Mouse (Mus musculus): Measurements from ENCODE around the gene Cadps2. TPM values are rescaled to one million over a fixed set of nuclear protein-coding genes. Genes with fewer than 3 reads are reported as not detected.

The Cadps2 gene
- polyA plus RNA-seq, 1 experiment from 2014 or later, result 4.3 TPM

- H3K4me3 ChIP-seq (ENCODE audit: low read depth, low read length), result no peak overlapping the region
- H3K36me3 ChIP-seq (ENCODE audit: control insufficient read depth, insufficient read depth, low read length), result no peaks in the 10 kb centered on the region
- H3K27me3 ChIP-seq (replicated peaks; ENCODE audit: control insufficient read depth, insufficient read depth, low read length), result no peaks in the 10 kb centered on the region
- no peak overlapping the region for H3K9ac ChIP-seq (ENCODE audit: low read length)
- ATAC-seq, result no peak
- WGBS, result 76% methylated on average over 2 of the region's 2 CpGs
- H3K4me2 ChIP-seq (ENCODE audit: low read length), result no peak overlapping the region
- no peak for DNase-seq (ENCODE audit: low spot score)
- no peaks in the 10 kb centered on the region for H3K4me1 ChIP-seq (ENCODE audit: control insufficient read depth, insufficient read depth, low read length)
- no peak overlapping the region for H3K27ac ChIP-seq (ENCODE audit: low read depth, low read length)
- H3K9me3 ChIP-seq (replicated peaks; ENCODE audit: control insufficient read depth, low read length), result no peaks in the 10 kb centered on the region
Observed at GRCm38 (mm10) chr6:23489046-23489445, 350.2 kb downstream of the Cadps2 start.

GRCm38 (mm10) chr6:23472686-23473085, 366.5 kb downstream of the Cadps2 start:
- 60% methylated on average over 2 of the region's 2 CpGs for whole genome bisulfite sequencing
- H3K27me3 ChIP-seq (replicated peaks; ENCODE audit: control insufficient read depth, insufficient read depth, low read length), result no peaks in the 10 kb centered on the region
- no peaks in the 10 kb centered on the region for H3K9me3 ChIP-seq (replicated peaks; ENCODE audit: control insufficient read depth, low read length)
- H3K4me1 ChIP-seq (ENCODE audit: control insufficient read depth, insufficient read depth, low read length), result no peaks in the 10 kb centered on the region
- no peak overlapping the region for H3K4me3 ChIP-seq (ENCODE audit: low read depth, low read length)
- no peak overlapping the region for H3K4me2 ChIP-seq (ENCODE audit: low read length)
- no peaks in the 10 kb centered on the region for H3K36me3 ChIP-seq (ENCODE audit: control insufficient read depth, insufficient read depth, low read length)
- no peak overlapping the region for H3K9ac ChIP-seq (ENCODE audit: low read length)
- DNase-seq (ENCODE audit: low spot score) (peak; percentile 37), ATAC-seq (0 out of 2 replicates have a peak, but pooled peaks have one; percentile 29)
- H3K27ac ChIP-seq (ENCODE audit: low read depth, low read length), result no peak overlapping the region

- Histone ChIP-seq H3K36me3 (ENCODE audit: control insufficient read depth, insufficient read depth, low read length) (no peaks in the 10 kb centered on the region), H3K4me1 (ENCODE audit: control insufficient read depth, insufficient read depth, low read length) (no peaks in the 10 kb centered on the region), H3K9ac (ENCODE audit: low read length) (no peak overlapping the region), H3K9me3 (replicated peaks; ENCODE audit: control insufficient read depth, low read length) (no peaks in the 10 kb centered on the region), H3K27ac (ENCODE audit: low read depth, low read length) (no peak overlapping the region), H3K27me3 (replicated peaks; ENCODE audit: control insufficient read depth, insufficient read depth, low read length) (no peaks in the 10 kb centered on the region), H3K4me2 (ENCODE audit: low read length) (no peak overlapping the region), H3K4me3 (ENCODE audit: low read depth, low read length) (no peak overlapping the region)
- ATAC-seq (no peak), DNase-seq (ENCODE audit: low spot score) (no peak)
- WGBS, result 57% methylated on average over 2 of the region's 2 CpGs
Observed at GRCm38 (mm10) chr6:23471830-23472229, 367.4 kb downstream of the Cadps2 start.

- DNase-seq (ENCODE audit: low spot score), result peak; percentile 57
- Histone ChIP-seq H3K27ac (ENCODE audit: low read depth, low read length) (no peak overlapping the region), H3K27me3 (replicated peaks; ENCODE audit: control insufficient read depth, insufficient read depth, low read length) (no peaks in the 10 kb centered on the region), H3K9me3 (replicated peaks; ENCODE audit: control insufficient read depth, low read length) (no peaks in the 10 kb centered on the region), H3K4me1 (ENCODE audit: control insufficient read depth, insufficient read depth, low read length) (no peaks in the 10 kb centered on the region), H3K36me3 (ENCODE audit: control insufficient read depth, insufficient read depth, low read length) (no peaks in the 10 kb centered on the region), H3K9ac (ENCODE audit: low read length) (no peak overlapping the region), H3K4me3 (ENCODE audit: low read depth, low read length) (no peak overlapping the region), H3K4me2 (ENCODE audit: low read length) (no peak overlapping the region)
- ATAC-seq, result 0 out of 2 replicates have a peak, but pooled peaks have one; percentile 27
- 25% methylated on average over 4 of the region's 4 CpGs for WGBS
Observed at GRCm38 (mm10) chr6:23467885-23468284, 371.3 kb downstream of the Cadps2 start.

- Histone ChIP-seq H3K9me3 (replicated peaks; ENCODE audit: control insufficient read depth, low read length) (no peaks in the 10 kb centered on the region), H3K27me3 (replicated peaks; ENCODE audit: control insufficient read depth, insufficient read depth, low read length) (peaks cover 2% of the 10 kb centered on the region; the same call in 1 of the 2 replicates), H3K4me1 (ENCODE audit: control insufficient read depth, insufficient read depth, low read length) (no peaks in the 10 kb centered on the region), H3K27ac (ENCODE audit: low read depth, low read length) (no peak overlapping the region), H3K4me2 (ENCODE audit: low read length) (no peak overlapping the region), H3K4me3 (ENCODE audit: low read depth, low read length) (no peak overlapping the region), H3K36me3 (ENCODE audit: control insufficient read depth, insufficient read depth, low read length) (no peaks in the 10 kb centered on the region), H3K9ac (ENCODE audit: low read length) (no peak overlapping the region)
- ATAC-seq (peak; percentile 76), DNase-seq (ENCODE audit: low spot score) (peak; percentile 78)
- WGBS, result 17% methylated on average over 8 of the region's 8 CpGs
Observed at GRCm38 (mm10) chr6:23462600-23463280, 376.5 kb downstream of the Cadps2 start.

GRCm38 (mm10) chr6:23457748-23458147, 381.5 kb downstream of the Cadps2 start:
- ATAC-seq (peak; percentile 40; the same call in 1 of the 2 replicates), DNase-seq (ENCODE audit: low spot score) (peak; percentile 91)
- H3K4me1 ChIP-seq (ENCODE audit: control insufficient read depth, insufficient read depth, low read length), result no peaks in the 10 kb centered on the region
- H3K4me3 ChIP-seq (ENCODE audit: low read depth, low read length), result no peak overlapping the region
- H3K36me3 ChIP-seq (ENCODE audit: control insufficient read depth, insufficient read depth, low read length), result no peaks in the 10 kb centered on the region
- no peak overlapping the region for H3K4me2 ChIP-seq (ENCODE audit: low read length)
- peaks cover 2% of the 10 kb centered on the region; the same call in 1 of the 2 replicates for H3K27me3 ChIP-seq (replicated peaks; ENCODE audit: control insufficient read depth, insufficient read depth, low read length)
- H3K27ac ChIP-seq (ENCODE audit: low read depth, low read length), result no peak overlapping the region
- H3K9ac ChIP-seq (ENCODE audit: low read length), result no peak overlapping the region
- 2% methylated on average over 5 of the region's 5 CpGs for WGBS
- no peaks in the 10 kb centered on the region for H3K9me3 ChIP-seq (replicated peaks; ENCODE audit: control insufficient read depth, low read length)

- no peak overlapping the region for H3K4me2 ChIP-seq (ENCODE audit: low read length)
Observed at GRCm38 (mm10) chr6:23453907-23454306, 385.3 kb downstream of the Cadps2 start.

GRCm38 (mm10) chr6:23439897-23440296, 399.3 kb downstream of the Cadps2 start:
- peak; percentile 75 for DNase-seq (ENCODE audit: low spot score)
- WGBS, result 53% methylated on average over 3 of the region's 3 CpGs
- Histone ChIP-seq H3K4me3 (ENCODE audit: low read depth, low read length) (no peak overlapping the region), H3K36me3 (ENCODE audit: control insufficient read depth, insufficient read depth, low read length) (no peaks in the 10 kb centered on the region), H3K4me2 (ENCODE audit: low read length) (no peak overlapping the region), H3K27me3 (replicated peaks; ENCODE audit: control insufficient read depth, insufficient read depth, low read length) (no peaks in the 10 kb centered on the region; the same call in 1 of the 2 replicates), H3K4me1 (ENCODE audit: control insufficient read depth, insufficient read depth, low read length) (no peaks in the 10 kb centered on the region), H3K9me3 (replicated peaks; ENCODE audit: control insufficient read depth, low read length) (no peaks in the 10 kb centered on the region), H3K9ac (ENCODE audit: low read length) (no peak overlapping the region), H3K27ac (ENCODE audit: low read depth, low read length) (no peak overlapping the region)
- peak; percentile 66; the same call in 1 of the 2 replicates for ATAC-seq

More at GRCm38 (mm10) chr6:23453907-23454306, 385.3 kb downstream of the Cadps2 start:
- Histone ChIP-seq H3K4me3 (ENCODE audit: low read depth, low read length) (no peak overlapping the region), H3K9ac (ENCODE audit: low read length) (no peak overlapping the region), H3K36me3 (ENCODE audit: control insufficient read depth, insufficient read depth, low read length) (no peaks in the 10 kb centered on the region), H3K27ac (ENCODE audit: low read depth, low read length) (no peak overlapping the region), H3K27me3 (replicated peaks; ENCODE audit: control insufficient read depth, insufficient read depth, low read length) (0 out of 2 replicates have a peak, but pooled peaks cover 2% of the 10 kb centered on the region), H3K4me1 (ENCODE audit: control insufficient read depth, insufficient read depth, low read length) (no peaks in the 10 kb centered on the region), H3K9me3 (replicated peaks; ENCODE audit: control insufficient read depth, low read length) (no peaks in the 10 kb centered on the region)
- ATAC-seq (no peak), DNase-seq (ENCODE audit: low spot score) (no peak)
- 70% methylated on average over 5 of the region's 5 CpGs for whole genome bisulfite sequencing

Data from forebrain, embryonic 14.5 days (tissue).